Mouse (Mus musculus): Measurements from ENCODE around the gene Nmu. TPM values are rescaled to one million over a fixed set of nuclear protein-coding genes. Genes with fewer than 3 reads are reported as not detected.

Gene Nmu
- polyA plus RNA-seq, 1 experiment: not detected

DNA sequence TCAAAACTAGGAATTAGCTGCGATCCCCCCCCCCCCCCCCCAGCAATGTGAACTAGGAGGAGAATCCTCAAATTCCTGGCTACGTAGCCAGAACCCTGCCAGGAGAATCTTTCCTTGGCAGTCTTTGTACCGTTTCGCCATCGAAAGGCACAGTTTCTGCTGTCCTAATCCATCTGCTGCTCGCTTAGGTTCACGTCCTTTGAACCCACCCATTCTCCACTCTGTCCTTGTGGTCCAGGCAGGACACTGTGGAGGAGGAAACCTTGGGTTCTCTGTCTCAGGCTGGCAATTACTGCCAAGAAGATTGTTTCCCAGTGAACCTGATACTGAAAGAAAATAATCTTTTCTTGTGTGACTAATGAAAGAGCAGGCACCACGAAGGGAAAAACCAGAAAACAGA is 58.0 kb downstream of the Nmu start:
- no peaks in the 10 kb centered on the region; the same call in 1 of the 2 replicates for H3K4me1 ChIP-seq (ENCODE audit: control insufficient read depth, insufficient read depth, low read length)
- WGBS: 13% methylated on average over 8 of the region's 8 CpGs
- H3K4me3 ChIP-seq (replicated peaks; ENCODE audit: control insufficient read depth, low read depth, low read length): no peak overlapping the region
- no peak overlapping the region for H3K27ac ChIP-seq (ENCODE audit: control insufficient read depth, insufficient read depth, low read depth, low read length, poor library complexity)
- TF ChIP-seq CTCF (IDR thresholded peaks at IDR 0.05; ENCODE audit: control insufficient read depth, insufficient read depth, low read length): no peak
- TF ChIP-seq POLR2A (IDR thresholded peaks at IDR 0.05; ENCODE audit: borderline replicate concordance, control insufficient read depth, low read depth, low read length): no peak

DNA sequence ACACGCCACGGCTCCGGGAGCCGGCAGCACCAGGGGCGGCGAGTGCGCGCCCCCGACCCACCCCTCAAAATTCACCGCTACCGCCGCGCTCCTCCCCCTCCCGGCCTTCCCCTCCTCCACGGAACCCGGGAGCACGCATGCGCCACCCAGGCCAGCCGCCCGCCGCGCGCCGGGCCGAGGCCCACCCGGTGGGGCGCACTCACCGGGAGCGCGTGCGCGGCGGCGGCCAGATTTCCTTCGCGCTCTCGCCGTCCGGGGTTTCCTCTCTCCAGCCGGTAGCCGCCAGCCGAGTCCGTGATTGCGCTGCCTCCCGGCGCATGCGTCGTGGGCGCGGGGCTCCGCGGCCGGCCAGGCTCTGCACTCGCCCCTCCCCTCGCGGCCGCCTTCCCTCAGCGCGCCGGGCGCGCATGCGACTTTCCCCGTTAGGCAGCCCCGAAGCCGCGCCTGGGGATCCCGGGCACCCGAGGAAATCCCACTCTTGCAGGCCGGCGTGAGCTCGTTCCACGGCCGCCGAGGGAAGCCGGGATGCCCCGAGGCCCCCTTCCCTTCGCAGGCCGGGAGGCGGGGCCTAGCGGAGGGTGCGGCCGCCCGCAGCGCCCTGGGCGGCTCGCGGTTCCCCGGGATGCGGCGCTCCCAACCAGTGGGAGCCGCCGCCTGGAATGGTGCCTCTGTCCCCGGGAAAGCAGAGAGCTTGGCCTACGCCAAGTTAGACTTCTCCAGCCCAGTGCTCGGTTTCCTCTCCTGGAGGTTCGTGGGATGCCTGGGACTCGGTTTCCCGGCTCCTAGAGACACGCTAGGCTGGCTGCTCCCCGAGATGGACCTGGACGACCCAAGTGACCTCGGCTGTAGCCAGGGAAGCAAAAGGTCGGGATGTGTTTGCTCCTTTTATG is 58.9 kb downstream of the Nmu start, which contains the start of gene Clock:
TSS of gene Clock (minus strand) at position 341 of the 890 bp plus-strand sequence.
- no peak for TF ChIP-seq CTCF (IDR thresholded peaks at IDR 0.05; ENCODE audit: control insufficient read depth, insufficient read depth, low read length)
- TF ChIP-seq POLR2A (IDR thresholded peaks at IDR 0.05; ENCODE audit: borderline replicate concordance, control insufficient read depth, low read depth, low read length): no peak
- Histone ChIP-seq H3K27ac (ENCODE audit: control insufficient read depth, insufficient read depth, low read depth, low read length, poor library complexity) (peak within 1 kb of the TSS; percentile 55; the same call in 1 of the 2 replicates), H3K4me1 (ENCODE audit: control insufficient read depth, insufficient read depth, low read length) (no peaks in the 10 kb centered on the region; the same call in 1 of the 2 replicates), H3K4me3 (replicated peaks; ENCODE audit: control insufficient read depth, low read depth, low read length) (peak within 1 kb of the TSS; percentile 75)
- under 1% methylated on average over 102 of the region's 104 CpGs for WGBS

DNA sequence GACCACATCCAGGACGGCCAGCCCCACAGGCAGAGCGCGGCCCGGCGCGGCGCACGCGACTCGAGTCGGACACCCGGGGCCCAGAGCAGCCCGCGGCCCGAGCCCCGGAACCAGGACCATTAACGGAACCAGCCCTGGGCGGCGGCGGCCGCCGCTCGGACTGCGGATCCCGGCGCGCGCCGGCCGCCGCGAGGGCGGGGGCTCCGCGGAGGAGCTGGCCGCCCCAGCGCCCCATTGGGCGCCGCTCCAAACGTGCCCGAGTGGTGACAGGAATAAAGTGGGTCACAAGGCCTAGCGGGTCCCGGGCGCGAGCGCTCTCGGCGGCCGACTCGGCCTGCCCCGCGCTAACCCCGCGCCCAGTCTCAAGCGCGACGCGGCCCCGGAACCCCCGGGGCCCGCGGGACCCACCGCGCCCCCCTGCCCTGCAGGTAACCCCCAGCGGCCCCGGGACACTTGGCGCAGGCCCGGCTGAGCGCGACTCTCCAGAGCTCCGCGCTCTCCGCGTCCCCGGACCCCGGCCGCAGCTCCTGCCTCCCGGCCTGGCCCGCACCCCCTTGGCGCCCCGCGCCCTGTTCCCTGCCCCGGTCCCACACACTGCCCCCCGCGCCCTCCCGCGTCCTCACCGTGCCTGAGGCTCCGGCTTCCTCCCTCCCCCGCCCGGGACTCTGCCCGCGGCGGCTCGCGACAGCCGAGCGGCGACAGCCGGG is 59.7 kb downstream of the Nmu start:
- TF ChIP-seq POLR2A (IDR thresholded peaks at IDR 0.05; ENCODE audit: borderline replicate concordance, control insufficient read depth, low read depth, low read length) (no peak), CTCF (IDR thresholded peaks at IDR 0.05; ENCODE audit: control insufficient read depth, insufficient read depth, low read length) (no peak)
- WGBS: 1% methylated on average over 94 of the region's 100 CpGs
- no peaks in the 10 kb centered on the region; the same call in 1 of the 2 replicates for H3K4me1 ChIP-seq (ENCODE audit: control insufficient read depth, insufficient read depth, low read length)
- peak overlapping the region; percentile 75 for H3K4me3 ChIP-seq (replicated peaks; ENCODE audit: control insufficient read depth, low read depth, low read length)
- peak overlapping the region; percentile 4; the same call in 1 of the 2 replicates for H3K27ac ChIP-seq (ENCODE audit: control insufficient read depth, insufficient read depth, low read depth, low read length, poor library complexity)

DNA sequence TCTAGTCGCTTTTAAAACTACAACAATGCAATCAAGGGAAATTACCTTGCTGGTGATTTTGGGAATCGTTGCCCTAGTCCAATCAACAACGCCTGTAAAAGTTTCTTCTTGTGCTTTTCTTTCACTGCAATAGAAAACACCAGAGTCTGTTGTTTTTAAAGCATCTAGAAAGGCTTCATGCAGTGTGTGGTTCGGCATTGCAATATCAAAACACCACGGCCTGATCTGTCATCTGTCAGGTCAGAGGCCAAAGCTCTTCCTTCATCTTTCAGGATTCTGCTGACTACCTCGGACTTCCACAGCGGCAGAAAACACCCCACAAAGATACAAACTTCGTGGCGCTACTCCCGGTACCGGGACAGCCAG is 60.2 kb downstream of the Nmu start:
- 9% methylated on average over 11 of the region's 11 CpGs for WGBS
- no peak overlapping the region for H3K27ac ChIP-seq (ENCODE audit: control insufficient read depth, insufficient read depth, low read depth, low read length, poor library complexity)
- TF ChIP-seq CTCF (IDR thresholded peaks at IDR 0.05; ENCODE audit: control insufficient read depth, insufficient read depth, low read length) (no peak), POLR2A (IDR thresholded peaks at IDR 0.05; ENCODE audit: borderline replicate concordance, control insufficient read depth, low read depth, low read length) (no peak)
- peak overlapping the region; percentile 56 for H3K4me3 ChIP-seq (replicated peaks; ENCODE audit: control insufficient read depth, low read depth, low read length)
- no peaks in the 10 kb centered on the region; the same call in 1 of the 2 replicates for H3K4me1 ChIP-seq (ENCODE audit: control insufficient read depth, insufficient read depth, low read length)

GRCm38 (mm10) chr5:76302009-76302408 is 61.6 kb downstream of the Nmu start:
- no peaks in the 10 kb centered on the region; the same call in 1 of the 2 replicates for H3K4me1 ChIP-seq (ENCODE audit: control insufficient read depth, insufficient read depth, low read length)
- TF ChIP-seq CTCF (IDR thresholded peaks at IDR 0.05; ENCODE audit: control insufficient read depth, insufficient read depth, low read length) (no peak), POLR2A (IDR thresholded peaks at IDR 0.05; ENCODE audit: borderline replicate concordance, control insufficient read depth, low read depth, low read length) (no peak)
- WGBS: 82% methylated on average over 2 of the region's 2 CpGs
- H3K27ac ChIP-seq (ENCODE audit: control insufficient read depth, insufficient read depth, low read depth, low read length, poor library complexity): no peak overlapping the region
- H3K4me3 ChIP-seq (replicated peaks; ENCODE audit: control insufficient read depth, low read depth, low read length): no peak overlapping the region

DNA sequence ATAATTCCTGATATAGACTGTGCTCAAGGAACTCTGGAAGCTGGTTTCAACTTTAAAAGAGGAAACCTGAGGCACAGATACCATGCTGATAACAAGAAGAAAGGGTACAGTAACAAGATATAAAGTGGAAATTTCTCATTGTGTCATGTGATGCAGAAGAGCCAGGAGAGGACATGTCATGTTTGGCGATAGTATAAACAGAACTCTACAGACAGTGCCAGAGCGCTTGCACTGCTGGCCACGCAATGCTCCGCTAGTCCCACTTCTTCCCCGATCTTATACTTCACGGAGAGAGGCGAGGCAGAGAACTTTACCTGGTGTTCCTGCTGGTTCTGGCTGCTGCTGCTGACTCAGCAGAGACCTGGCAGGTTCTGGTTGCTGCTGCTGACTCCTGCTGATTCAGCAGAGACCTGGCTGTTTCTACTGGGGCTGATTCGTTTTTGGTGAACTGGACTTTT is 74.3 kb downstream of the Nmu start:
- 69% methylated on average over 8 of the region's 8 CpGs for WGBS
- TF ChIP-seq CTCF (IDR thresholded peaks at IDR 0.05; ENCODE audit: control insufficient read depth, insufficient read depth, low read length) (no peak), POLR2A (IDR thresholded peaks at IDR 0.05; ENCODE audit: borderline replicate concordance, control insufficient read depth, low read depth, low read length) (no peak)
- H3K27ac ChIP-seq (ENCODE audit: control insufficient read depth, insufficient read depth, low read depth, low read length, poor library complexity): no peak overlapping the region
- H3K4me3 ChIP-seq (replicated peaks; ENCODE audit: control insufficient read depth, low read depth, low read length): no peak overlapping the region
- no peaks in the 10 kb centered on the region for H3K4me1 ChIP-seq (ENCODE audit: control insufficient read depth, insufficient read depth, low read length)

DNA sequence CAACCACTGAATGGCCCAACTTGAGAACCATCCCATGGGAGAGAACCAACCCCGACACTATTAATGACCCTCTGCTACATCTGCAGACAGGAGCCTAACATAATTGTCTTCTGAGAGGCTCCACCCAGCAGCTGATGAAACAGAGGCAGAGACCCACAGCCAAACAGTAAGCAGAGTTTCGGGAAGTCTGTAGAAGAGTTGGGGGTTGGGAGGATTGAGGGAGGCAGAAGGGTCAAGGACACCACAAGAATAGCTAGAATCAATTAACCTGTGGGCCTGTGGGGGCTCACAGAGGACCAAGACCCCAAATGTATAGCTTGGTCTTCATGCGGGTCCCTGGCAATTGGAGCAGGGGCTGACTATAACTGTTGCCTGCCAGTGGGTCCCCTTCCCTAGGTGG is 75.3 kb downstream of the Nmu start:
- Histone ChIP-seq H3K4me1 (ENCODE audit: control insufficient read depth, insufficient read depth, low read length) (no peaks in the 10 kb centered on the region), H3K27ac (ENCODE audit: control insufficient read depth, insufficient read depth, low read depth, low read length, poor library complexity) (no peak overlapping the region), H3K4me3 (replicated peaks; ENCODE audit: control insufficient read depth, low read depth, low read length) (no peak overlapping the region)
- TF ChIP-seq CTCF (IDR thresholded peaks at IDR 0.05; ENCODE audit: control insufficient read depth, insufficient read depth, low read length) (no peak), POLR2A (IDR thresholded peaks at IDR 0.05; ENCODE audit: borderline replicate concordance, control insufficient read depth, low read depth, low read length) (no peak)
- 79% methylated on average over 3 of the region's 3 CpGs for whole genome bisulfite sequencing

DNA sequence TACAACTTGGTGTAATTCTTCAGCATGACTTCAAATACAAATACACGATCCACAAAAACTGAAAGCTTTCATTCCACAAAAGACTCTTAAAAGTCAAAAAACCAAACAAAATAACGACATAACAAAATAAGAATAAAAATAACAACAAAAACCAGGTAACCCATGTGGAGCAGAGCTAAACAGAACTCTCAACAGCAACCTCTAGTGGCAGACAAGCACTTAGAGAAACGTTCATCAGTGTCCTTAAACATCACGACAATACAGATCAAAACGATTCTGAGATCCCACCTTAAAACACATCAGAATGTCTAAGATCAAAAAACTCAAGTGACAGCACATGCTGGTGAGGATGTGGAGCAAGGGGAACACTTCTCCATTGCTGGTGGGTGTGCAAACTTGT is 76.5 kb downstream of the Nmu start:
- no peak overlapping the region for H3K27ac ChIP-seq (ENCODE audit: control insufficient read depth, insufficient read depth, low read depth, low read length, poor library complexity)
- TF ChIP-seq POLR2A (IDR thresholded peaks at IDR 0.05; ENCODE audit: borderline replicate concordance, control insufficient read depth, low read depth, low read length) (no peak), CTCF (IDR thresholded peaks at IDR 0.05; ENCODE audit: control insufficient read depth, insufficient read depth, low read length) (no peak)
- WGBS: 58% methylated on average over 5 of the region's 5 CpGs
- no peak overlapping the region for H3K4me3 ChIP-seq (replicated peaks; ENCODE audit: control insufficient read depth, low read depth, low read length)
- H3K4me1 ChIP-seq (ENCODE audit: control insufficient read depth, insufficient read depth, low read length): no peaks in the 10 kb centered on the region
